Mouse (Mus musculus): ENCODE results near the gene Gstm2. TPM values are rescaled to one million over a fixed set of nuclear protein-coding genes. Genes with fewer than 3 reads are reported as not detected.
"Not testable (repeated sequence)": the region's sequence is repeated elsewhere in the genome, so short reads cannot be mapped to it uniquely, and the experiment has no call there.

Gene Gstm2
- polyA plus RNA-seq, 1 experiment from 2014 or later, result 68.2 TPM

- 80% methylated on average over 4 of the region's 4 CpGs for WGBS
- Histone ChIP-seq H3K4me2 (ENCODE audit: low read length) (no peak overlapping the region), H3K4me3 (ENCODE audit: control insufficient read depth in 1 of 2, insufficient read depth in 1 of 2, low read depth in 1 of 2, low read length in 2 of 2) (no peak overlapping the region), H3K4me1 (ENCODE audit: control insufficient read depth in 2 of 2, insufficient read depth in 2 of 2, low read length in 2 of 2) (peaks cover 0 to 2% of the 10 kb centered on the region in 2 experiments; a peak in 1 of 4 replicates), H3K27ac (replicated peaks in 1 of 2; ENCODE audit: control insufficient read depth in 1 of 2, insufficient read depth in 1 of 2, low read depth in 2 of 2, low read length in 2 of 2) (no peak overlapping the region), H3K9ac (ENCODE audit: low read length) (no peak overlapping the region), H3K27me3 (ENCODE audit: control insufficient read depth, insufficient read depth, low read length) (peaks cover 6% of the 10 kb centered on the region), H3K36me3 (ENCODE audit: control insufficient read depth, insufficient read depth, low read length) (no peaks in the 10 kb centered on the region), H3K9me3 (ENCODE audit: control insufficient read depth, low read length) (no peaks in the 10 kb centered on the region)
- ATAC-seq (ENCODE audit: insufficient number of reproducible peaks, insufficient read depth, low FRiP score, low read depth), result no peak
Measured at GRCm38 (mm10) chr3:107964026-107964425, 22.2 kb downstream of the Gstm2 start.

GRCm38 (mm10) chr3:107955260-107955659, 31.0 kb downstream of the Gstm2 start:
- not testable (repeated sequence) for H3K9ac ChIP-seq (ENCODE audit: low read length); H3K4me1 ChIP-seq (ENCODE audit: control insufficient read depth in 2 of 2, insufficient read depth in 2 of 2, low read length in 2 of 2); ATAC-seq (ENCODE audit: insufficient number of reproducible peaks, insufficient read depth, low FRiP score, low read depth); H3K4me3 ChIP-seq (ENCODE audit: control insufficient read depth in 1 of 2, insufficient read depth in 1 of 2, low read depth in 1 of 2, low read length in 2 of 2); H3K36me3 ChIP-seq (ENCODE audit: control insufficient read depth, insufficient read depth, low read length); H3K27me3 ChIP-seq (ENCODE audit: control insufficient read depth, insufficient read depth, low read length); H3K9me3 ChIP-seq (ENCODE audit: control insufficient read depth, low read length); H3K27ac ChIP-seq (replicated peaks in 1 of 2; ENCODE audit: control insufficient read depth in 1 of 2, insufficient read depth in 1 of 2, low read depth in 2 of 2, low read length in 2 of 2); H3K4me2 ChIP-seq (ENCODE audit: low read length)
- 79% methylated on average over 9 of the region's 9 CpGs for WGBS

GRCm38 (mm10) chr3:107953906-107954305, 32.3 kb downstream of the Gstm2 start:
- WGBS, result 73% methylated on average over 5 of the region's 5 CpGs
- Histone ChIP-seq H3K27me3 (ENCODE audit: control insufficient read depth, insufficient read depth, low read length) (no peaks in the 10 kb centered on the region), H3K9me3 (ENCODE audit: control insufficient read depth, low read length) (no peaks in the 10 kb centered on the region), H3K27ac (replicated peaks in 1 of 2; ENCODE audit: control insufficient read depth in 1 of 2, insufficient read depth in 1 of 2, low read depth in 2 of 2, low read length in 2 of 2) (no peak overlapping the region), H3K36me3 (ENCODE audit: control insufficient read depth, insufficient read depth, low read length) (no peaks in the 10 kb centered on the region), H3K4me3 (ENCODE audit: control insufficient read depth in 1 of 2, insufficient read depth in 1 of 2, low read depth in 1 of 2, low read length in 2 of 2) (no peak overlapping the region), H3K9ac (ENCODE audit: low read length) (no peak overlapping the region), H3K4me1 (ENCODE audit: control insufficient read depth in 2 of 2, insufficient read depth in 2 of 2, low read length in 2 of 2) (peaks cover 5 to 6% of the 10 kb centered on the region in 2 experiments; a peak in 2 of 4 replicates), H3K4me2 (ENCODE audit: low read length) (no peak overlapping the region)
- no peak for ATAC-seq (ENCODE audit: insufficient number of reproducible peaks, insufficient read depth, low FRiP score, low read depth)

- Histone ChIP-seq H3K4me2 (ENCODE audit: low read length) (no peak overlapping the region), H3K9me3 (ENCODE audit: control insufficient read depth, low read length) (no peaks in the 10 kb centered on the region), H3K27ac (replicated peaks in 1 of 2; ENCODE audit: control insufficient read depth in 1 of 2, insufficient read depth in 1 of 2, low read depth in 2 of 2, low read length in 2 of 2) (no peak overlapping the region), H3K9ac (ENCODE audit: low read length) (no peak overlapping the region), H3K4me1 (ENCODE audit: control insufficient read depth in 2 of 2, insufficient read depth in 2 of 2, low read length in 2 of 2) (peaks cover 5 to 6% of the 10 kb centered on the region in 2 experiments; a peak in 2 of 4 replicates), H3K36me3 (ENCODE audit: control insufficient read depth, insufficient read depth, low read length) (no peaks in the 10 kb centered on the region), H3K4me3 (ENCODE audit: control insufficient read depth in 1 of 2, insufficient read depth in 1 of 2, low read depth in 1 of 2, low read length in 2 of 2) (no peak overlapping the region), H3K27me3 (ENCODE audit: control insufficient read depth, insufficient read depth, low read length) (no peaks in the 10 kb centered on the region)
- 12% methylated on average over 6 of the region's 6 CpGs for WGBS
- peak; percentile 44; the same call in 1 of the 2 replicates for ATAC-seq (ENCODE audit: insufficient number of reproducible peaks, insufficient read depth, low FRiP score, low read depth)
Measured at GRCm38 (mm10) chr3:107953328-107953755, 32.9 kb downstream of the Gstm2 start.

- H3K27ac ChIP-seq (replicated peaks in 1 of 2; ENCODE audit: control insufficient read depth in 1 of 2, insufficient read depth in 1 of 2, low read depth in 2 of 2, low read length in 2 of 2), result no peak overlapping the region
- H3K27me3 ChIP-seq (ENCODE audit: control insufficient read depth, insufficient read depth, low read length), result no peaks in the 10 kb centered on the region
- no peak for ATAC-seq (ENCODE audit: insufficient number of reproducible peaks, insufficient read depth, low FRiP score, low read depth)
- no peak overlapping the region for H3K9ac ChIP-seq (ENCODE audit: low read length)
- peaks cover 5 to 6% of the 10 kb centered on the region in 2 experiments; a peak in 2 of 4 replicates for H3K4me1 ChIP-seq (ENCODE audit: control insufficient read depth in 2 of 2, insufficient read depth in 2 of 2, low read length in 2 of 2)
- no peak overlapping the region for H3K4me2 ChIP-seq (ENCODE audit: low read length)
- WGBS, result 78% methylated on average over 11 of the region's 11 CpGs
- H3K4me3 ChIP-seq (ENCODE audit: control insufficient read depth in 1 of 2, insufficient read depth in 1 of 2, low read depth in 1 of 2, low read length in 2 of 2), result no peak overlapping the region
- no peaks in the 10 kb centered on the region for H3K9me3 ChIP-seq (ENCODE audit: control insufficient read depth, low read length)
- no peaks in the 10 kb centered on the region for H3K36me3 ChIP-seq (ENCODE audit: control insufficient read depth, insufficient read depth, low read length)
Measured at GRCm38 (mm10) chr3:107950531-107950930, 35.7 kb downstream of the Gstm2 start.

- not testable (repeated sequence) for H3K4me1 ChIP-seq (ENCODE audit: control insufficient read depth in 2 of 2, insufficient read depth in 2 of 2, low read length in 2 of 2); H3K4me2 ChIP-seq (ENCODE audit: low read length); H3K36me3 ChIP-seq (ENCODE audit: control insufficient read depth, insufficient read depth, low read length); H3K27ac ChIP-seq (replicated peaks in 1 of 2; ENCODE audit: control insufficient read depth in 1 of 2, insufficient read depth in 1 of 2, low read depth in 2 of 2, low read length in 2 of 2); H3K4me3 ChIP-seq (ENCODE audit: control insufficient read depth in 1 of 2, insufficient read depth in 1 of 2, low read depth in 1 of 2, low read length in 2 of 2); H3K9me3 ChIP-seq (ENCODE audit: control insufficient read depth, low read length); H3K9ac ChIP-seq (ENCODE audit: low read length); H3K27me3 ChIP-seq (ENCODE audit: control insufficient read depth, insufficient read depth, low read length); ATAC-seq (ENCODE audit: insufficient number of reproducible peaks, insufficient read depth, low FRiP score, low read depth)
- WGBS, result 95% methylated on average over 1 of the region's 1 CpGs
Measured at GRCm38 (mm10) chr3:107949461-107949860, 36.8 kb downstream of the Gstm2 start.

- Histone ChIP-seq H3K4me3 (ENCODE audit: control insufficient read depth in 1 of 2, insufficient read depth in 1 of 2, low read depth in 1 of 2, low read length in 2 of 2) (no peak overlapping the region), H3K9ac (ENCODE audit: low read length) (no peak overlapping the region), H3K4me2 (ENCODE audit: low read length) (no peak overlapping the region), H3K9me3 (ENCODE audit: control insufficient read depth, low read length) (no peaks in the 10 kb centered on the region), H3K4me1 (ENCODE audit: control insufficient read depth in 2 of 2, insufficient read depth in 2 of 2, low read length in 2 of 2) (peaks cover 6 to 10% of the 10 kb centered on the region in 2 experiments; a peak in 3 of 4 replicates), H3K27ac (replicated peaks in 1 of 2; ENCODE audit: control insufficient read depth in 1 of 2, insufficient read depth in 1 of 2, low read depth in 2 of 2, low read length in 2 of 2) (no peak overlapping the region), H3K27me3 (ENCODE audit: control insufficient read depth, insufficient read depth, low read length) (no peaks in the 10 kb centered on the region), H3K36me3 (ENCODE audit: control insufficient read depth, insufficient read depth, low read length) (no peaks in the 10 kb centered on the region)
- WGBS, result 59% methylated on average over 4 of the region's 4 CpGs
- ATAC-seq (ENCODE audit: insufficient number of reproducible peaks, insufficient read depth, low FRiP score, low read depth), result no peak
Measured at GRCm38 (mm10) chr3:107945729-107946128, 40.5 kb downstream of the Gstm2 start.
